Mouse (Mus musculus): Measurements from ENCODE around the gene Tmc2.

Tmc2 gene

DNA sequence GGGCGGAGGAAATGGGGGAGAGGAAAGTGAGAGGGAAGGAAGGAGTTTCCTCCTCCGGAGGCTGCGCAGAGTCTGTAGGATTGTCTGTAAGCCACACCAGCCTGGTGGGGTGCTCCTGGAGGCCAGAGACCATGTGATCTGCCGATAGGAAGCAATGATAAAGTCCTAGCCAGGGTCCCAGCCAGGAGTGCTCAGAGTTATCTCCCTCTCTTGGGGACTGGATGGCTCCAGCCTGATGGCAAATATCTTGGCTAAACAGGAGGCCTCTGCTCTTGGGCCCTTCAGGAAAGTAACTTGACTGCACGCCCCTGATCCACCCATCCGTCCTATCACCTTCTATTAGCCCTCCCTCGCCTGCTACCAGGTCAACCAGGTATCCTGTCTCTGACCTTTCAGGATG, 53.2 kb downstream of the Tmc2 start:
- no peak for DNase-seq (ENCODE audit: low read depth, low spot score)

DNA sequence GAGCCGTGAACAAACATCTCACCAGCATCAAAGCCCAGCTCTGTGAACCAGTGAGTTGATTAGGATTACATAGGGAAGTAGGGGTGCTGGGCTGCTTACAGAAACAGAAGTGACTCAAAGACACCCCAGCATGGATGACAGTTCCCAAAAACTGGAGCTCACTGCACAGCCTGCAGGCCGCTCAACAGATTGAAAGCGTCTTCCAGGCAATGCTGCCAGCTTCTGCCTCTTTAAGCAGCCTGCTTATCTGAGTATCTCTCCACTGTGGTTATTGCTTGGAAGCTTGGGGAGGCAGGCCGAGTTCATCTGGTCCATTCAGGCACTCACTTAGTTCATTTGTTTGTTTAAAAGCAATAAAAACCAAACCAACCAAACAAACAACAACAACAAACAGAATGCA, 61.8 kb downstream of the Tmc2 start:
- peak; percentile 58 for DNase-seq (ENCODE audit: low read depth, low spot score)

DNA sequence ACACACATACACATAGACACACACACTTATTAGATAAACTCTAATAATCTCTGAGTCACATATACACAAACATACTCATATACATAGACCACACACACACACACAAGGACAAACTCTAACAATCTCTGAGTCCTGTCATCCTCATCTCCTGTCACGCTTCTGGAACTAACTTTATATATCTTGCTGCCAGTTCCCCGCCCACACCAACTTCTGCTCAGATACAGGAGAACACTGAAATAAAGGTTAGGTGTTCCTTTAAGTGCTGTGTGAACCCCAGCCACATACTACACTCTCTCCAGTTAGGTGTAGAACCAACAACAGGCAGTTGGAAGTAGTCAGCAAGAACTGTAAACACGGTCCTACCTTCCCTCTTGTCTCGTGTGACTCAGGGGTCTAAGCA, 65.8 kb downstream of the Tmc2 start:
- peak; percentile 35 for DNase-seq (ENCODE audit: low read depth, low spot score)

DNA sequence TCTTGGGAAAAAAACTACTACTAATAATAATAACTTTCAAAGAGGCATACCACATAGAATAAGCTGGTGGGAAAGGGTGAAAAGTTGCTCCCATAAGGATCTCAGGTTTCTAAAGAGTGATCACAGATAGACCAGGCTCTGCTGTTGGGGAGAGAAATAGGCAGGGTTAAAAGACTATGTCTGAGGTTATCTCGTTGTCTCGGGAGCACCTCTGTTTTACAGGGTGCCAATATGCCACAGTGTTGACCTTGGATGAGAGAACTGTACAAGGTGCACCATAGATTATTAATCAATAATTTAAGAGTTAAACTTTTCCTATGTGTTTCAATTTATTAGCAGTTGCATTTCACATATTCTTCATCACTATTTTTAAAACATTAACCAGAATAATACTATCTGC, 66.9 kb downstream of the Tmc2 start:
- no peak for DNase-seq (ENCODE audit: low read depth, low spot score)

DNA sequence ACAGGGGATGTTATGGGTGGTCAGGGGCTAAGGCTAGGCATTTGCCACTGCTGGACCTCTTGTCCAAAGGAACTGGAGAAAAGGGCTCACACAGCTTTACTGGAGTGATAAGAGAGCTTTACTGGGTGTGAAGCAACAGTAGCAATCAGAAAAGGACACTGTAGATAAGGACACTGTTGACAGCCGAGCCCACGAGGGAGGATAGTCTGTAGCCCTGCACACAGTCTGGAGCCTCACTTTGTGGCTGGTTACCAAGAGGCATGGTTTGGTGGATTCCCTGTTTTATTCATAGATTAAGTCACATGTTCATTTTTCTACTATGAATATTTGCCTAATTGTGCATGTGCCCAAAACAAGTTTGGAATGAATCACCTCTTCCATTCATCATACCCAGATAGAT, 67.4 kb downstream of the Tmc2 start:
- DNase-seq (ENCODE audit: low read depth, low spot score), result no peak

DNA sequence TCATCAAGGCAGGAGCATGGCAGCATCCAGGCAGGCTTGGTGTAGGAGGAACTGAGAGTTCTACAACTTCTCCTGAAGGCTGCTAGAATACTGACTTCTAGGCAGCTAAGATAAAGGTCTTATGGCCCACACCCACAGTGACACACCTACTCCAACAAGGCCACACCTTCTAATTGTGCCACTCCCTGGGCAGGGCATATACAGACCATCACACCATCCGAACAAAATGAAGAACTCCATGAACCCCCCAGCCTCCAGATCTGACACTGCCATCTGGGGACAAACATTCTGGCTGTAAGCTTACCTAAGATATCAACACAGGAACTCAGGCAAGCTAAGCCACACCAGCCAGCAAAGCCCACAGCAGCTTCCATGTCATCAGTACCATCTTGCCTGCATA, 70.5 kb downstream of the Tmc2 start:
- no peak for DNase-seq (ENCODE audit: low read depth, low spot score)

DNA sequence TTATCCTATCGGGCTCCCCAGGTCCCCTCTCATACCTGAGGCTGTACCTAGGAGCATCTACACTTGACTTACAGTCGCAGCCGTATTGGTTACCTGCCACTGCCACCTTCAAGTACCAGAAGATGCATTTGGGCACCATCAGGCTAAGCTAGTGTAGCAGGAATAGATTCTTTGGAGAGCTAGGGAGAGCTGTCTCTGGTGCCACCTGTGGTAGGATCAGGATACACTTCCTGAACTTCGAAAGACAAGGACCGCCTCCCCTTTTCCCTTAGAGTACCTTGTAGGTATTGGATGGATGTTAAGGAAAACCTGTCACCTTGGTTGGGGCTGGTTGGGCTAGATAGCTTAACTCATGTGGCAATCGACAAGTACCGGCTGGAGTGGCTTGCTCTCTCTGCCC, 73.1 kb downstream of the Tmc2 start:
- no peak for DNase-seq (ENCODE audit: low read depth, low spot score)

DNA sequence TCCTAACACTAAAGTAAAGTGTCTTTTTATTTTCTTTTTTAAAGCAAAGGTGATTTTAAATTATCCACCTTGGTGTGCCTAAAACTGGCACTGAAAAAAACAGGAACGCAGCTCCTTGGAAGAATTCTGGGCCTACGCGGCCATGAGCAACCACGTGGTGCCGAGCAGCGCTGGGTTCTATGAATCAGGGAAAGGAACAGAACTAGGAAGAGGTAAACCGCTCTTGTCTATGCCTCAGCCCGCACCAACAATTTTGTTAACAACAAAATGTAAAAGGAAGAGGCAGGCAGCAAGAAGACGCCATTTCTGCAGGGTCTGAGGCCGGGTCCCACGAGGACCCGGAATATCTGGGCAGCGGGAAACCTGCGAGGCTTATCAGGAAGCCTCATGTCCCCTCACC, 78.7 kb downstream of the Tmc2 start:
- DNase-seq (ENCODE audit: low read depth, low spot score), result peak; percentile 64

DNA sequence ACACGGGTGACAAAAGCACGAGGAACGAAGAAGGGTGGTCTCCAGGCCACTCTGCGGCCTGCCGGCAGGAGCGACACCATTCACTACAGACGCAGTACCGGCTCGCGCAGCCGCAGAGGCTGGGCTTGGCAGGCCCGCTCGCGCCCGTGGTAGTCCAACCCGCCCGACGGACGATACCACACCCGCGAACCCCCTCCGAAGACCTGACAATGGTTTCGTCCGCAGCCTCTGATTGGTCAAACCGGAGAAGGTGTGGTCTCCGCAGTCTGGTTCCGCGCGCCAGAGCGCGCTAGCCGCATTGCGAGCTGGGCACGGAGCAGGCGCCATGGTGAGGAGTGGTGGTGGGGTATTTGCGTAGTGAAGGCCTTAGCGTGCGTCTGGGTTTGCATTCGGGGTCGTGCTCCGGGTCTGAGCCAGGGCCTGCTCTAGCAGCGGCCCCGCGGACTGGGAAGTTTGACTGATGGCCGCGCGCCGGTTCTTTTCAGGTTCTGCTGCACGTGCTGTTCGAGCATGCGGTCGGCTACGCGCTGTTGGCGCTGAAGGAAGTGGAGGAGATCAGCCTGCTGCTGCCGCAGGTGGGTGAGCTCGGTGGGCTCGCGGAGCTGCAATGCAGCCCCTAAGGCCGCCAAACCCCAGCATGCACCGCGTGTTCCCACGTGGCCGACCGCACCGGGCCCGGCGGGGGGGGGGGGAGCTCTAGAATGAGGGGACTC, 79.3 kb downstream of the Tmc2 start, which contains the start of gene Nop56:
Gene Nop56, plus strand, starts transcription at position 282 of the 713 bp plus-strand sequence.
- DNase-seq (ENCODE audit: low read depth, low spot score), result peak; percentile 100

DNA sequence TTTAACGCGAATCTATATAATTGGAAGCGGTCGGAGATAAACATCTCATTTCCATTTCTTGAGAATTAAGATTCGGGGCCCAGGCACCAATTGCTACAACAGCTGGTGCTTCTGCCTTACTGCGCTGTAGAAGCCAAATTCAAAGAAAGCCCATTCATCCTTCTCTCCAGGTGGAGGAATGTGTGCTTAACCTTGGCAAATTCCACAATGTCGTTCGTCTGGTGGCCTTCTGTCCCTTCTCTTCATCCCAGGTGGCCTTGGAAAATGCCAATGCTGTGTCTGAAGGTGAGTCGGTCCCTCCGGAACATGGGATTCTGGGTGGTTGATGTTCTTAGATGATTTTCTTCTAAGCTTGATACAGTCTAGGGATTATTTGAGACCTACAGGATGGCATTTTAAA, 79.9 kb downstream of the Tmc2 start:
- DNase-seq (ENCODE audit: low read depth, low spot score), result no peak

DNA sequence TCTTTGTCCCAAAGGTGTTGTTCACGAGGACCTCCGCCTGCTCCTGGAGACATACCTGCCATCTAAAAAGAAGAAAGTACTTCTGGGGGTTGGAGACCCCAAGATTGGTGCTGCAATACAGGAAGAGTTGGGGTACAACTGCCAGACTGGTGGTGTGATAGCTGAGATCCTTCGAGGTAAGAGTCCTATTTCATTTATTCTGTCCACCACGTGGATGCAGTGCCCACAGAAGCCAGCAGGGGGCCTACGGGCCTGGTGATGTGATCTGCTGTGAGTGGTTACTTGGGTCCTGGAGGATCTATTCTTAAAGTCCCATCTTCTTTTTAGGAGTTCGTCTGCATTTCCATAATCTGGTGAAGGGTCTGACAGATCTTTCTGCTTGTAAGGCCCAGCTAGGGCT, 80.7 kb downstream of the Tmc2 start:
- peak; percentile 50 for DNase-seq (ENCODE audit: low read depth, low spot score)

DNA sequence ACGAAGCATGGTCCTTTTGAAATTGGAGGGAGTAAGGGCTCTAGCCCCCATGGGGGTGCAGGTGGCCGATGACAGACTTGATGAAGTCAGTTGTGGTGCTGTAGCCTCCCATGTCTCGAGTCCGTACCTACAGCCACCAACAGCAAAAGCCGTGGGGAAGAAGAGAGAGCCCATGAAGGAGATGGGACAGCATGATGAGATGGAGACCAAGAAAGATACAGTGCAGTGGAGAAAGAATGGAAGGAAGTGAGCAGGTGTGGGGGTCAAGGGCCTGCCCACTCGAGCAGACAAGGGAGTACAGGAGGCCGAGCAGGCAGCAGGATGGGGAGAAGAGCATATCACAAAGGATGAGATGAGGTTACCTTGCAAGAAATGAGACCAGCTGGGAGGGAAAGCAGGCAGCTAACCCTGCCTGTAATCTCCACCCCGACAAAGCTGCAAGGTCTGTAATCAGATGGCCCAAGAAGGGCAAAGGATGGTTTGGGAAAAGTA, 84.7 kb downstream of the Tmc2 start:
- no peak for DNase-seq (ENCODE audit: low read depth, low spot score)

DNA sequence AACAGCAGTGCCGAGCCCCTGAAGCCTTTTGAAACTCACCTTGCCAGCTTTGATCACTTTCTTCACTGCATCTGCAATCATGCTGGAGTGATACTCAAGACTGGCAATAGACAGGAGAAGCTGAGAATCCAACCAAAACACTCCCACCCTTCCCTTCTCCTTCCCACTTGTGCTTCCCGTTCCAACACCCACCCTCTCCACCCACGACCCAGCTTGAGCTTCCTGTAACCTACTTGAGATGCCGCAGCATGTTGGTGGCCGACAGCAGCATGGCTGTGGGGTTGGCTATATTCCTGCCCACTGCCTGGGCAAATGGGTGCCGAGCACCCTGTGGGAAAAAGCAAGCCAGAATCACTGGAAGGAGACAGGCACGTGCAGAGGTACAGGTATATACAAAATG, 85.2 kb downstream of the Tmc2 start:
- DNase-seq (ENCODE audit: low read depth, low spot score), result peak; percentile 48

DNA sequence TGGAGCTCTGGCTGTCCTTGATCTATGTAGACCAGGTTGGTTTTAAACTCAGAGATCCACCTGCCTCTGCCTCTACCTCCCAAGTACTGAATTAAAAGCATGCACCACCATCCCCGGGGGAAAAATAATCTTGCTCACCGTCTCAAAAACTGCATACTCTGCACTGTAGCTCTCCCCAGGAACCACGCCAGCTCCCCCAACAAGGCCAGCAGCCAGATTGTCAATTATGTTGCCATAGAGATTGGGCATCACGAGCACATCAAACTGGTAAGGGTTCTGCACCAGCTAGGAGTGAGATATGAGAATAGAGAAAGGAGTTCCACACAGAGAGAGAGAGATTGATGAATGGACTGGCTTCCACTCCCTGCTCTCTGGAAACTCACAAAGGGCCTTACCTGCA, 85.8 kb downstream of the Tmc2 start:
- DNase-seq (ENCODE audit: low read depth, low spot score), result no peak

DNA sequence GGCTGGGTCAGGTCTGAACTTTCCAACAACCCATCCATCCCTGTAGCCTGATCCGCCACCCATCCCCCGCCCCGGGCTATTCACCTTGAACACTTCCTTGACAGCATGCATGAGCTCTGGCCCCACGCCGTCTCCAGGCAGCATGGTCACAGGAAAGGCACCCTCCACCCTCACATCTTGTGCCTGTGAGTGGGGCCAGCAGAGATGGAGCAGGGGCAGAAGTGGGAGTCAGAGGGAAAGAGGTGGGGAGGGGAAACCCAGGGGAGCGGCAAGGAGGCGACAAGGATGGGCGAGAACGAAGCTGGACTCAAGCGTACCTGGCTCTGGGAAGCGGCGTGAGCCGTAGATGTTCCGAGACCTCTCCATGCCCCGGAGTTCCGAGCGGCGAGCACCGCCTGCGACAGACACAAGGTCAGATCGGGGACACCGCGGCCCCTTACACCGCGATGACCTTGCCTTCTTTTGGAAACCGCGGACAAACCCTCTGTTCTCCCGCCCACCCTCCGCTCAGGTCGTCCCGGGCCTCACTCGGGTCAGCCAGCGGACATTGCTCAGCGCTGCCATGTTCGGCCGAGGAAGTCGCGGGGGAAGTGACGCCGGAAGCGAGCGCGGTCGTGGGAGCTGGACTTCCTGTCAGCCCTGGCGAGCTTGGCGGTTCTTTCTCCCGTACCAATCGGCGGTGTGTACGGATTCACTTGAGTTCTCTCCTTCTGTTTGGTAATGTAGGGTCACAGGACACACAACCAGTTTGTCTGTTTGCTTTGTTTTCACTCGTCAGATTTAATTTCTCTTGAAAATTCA, 89.1 kb downstream of the Tmc2 start, which contains the start of gene Idh3b:
Gene Idh3b, minus strand, starts transcription at position 694 of the 801 bp plus-strand sequence.
- peak; percentile 97 for DNase-seq (ENCODE audit: low read depth, low spot score)

DNA sequence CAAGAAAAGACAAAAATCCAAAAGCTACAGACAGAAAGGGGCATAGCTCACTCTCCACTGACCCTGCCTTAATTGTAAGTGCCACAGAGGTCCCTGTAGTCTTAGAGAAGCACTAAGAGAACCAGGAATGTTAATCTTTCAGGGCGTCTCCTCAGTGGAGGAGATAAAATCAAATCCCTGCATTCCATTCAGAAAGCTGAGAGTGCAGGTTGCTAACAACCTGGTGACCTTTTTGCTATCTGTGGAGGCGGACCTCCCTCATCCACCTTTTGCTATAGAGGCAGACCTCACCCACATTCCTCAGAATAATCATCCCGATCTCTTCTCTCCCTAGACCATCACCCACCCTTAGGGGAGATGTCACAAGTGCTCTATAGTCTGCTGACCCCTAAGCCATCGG, 94.1 kb downstream of the Tmc2 start:
- DNase-seq (ENCODE audit: low read depth, low spot score), result no peak

DNA sequence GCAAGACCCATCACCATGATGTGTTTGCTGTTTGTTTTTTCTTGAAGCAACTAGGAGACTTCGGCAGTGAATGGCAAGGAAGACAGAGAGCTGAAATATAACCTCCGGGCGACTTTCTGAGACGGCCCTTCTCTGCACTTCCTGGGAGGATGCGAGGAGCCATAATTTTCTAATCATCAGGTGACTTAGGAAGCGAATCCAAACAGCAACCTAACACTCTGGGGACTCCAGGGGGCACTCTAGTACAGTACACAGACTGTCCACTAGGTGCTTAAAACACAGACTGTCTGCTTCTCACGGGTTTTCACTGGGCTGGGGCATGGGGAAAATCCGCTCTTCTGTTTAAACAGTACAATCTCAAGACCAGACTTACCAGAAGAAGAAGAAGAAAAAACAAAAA, 96.4 kb downstream of the Tmc2 start:
- DNase-seq (ENCODE audit: low read depth, low spot score), result peak; percentile 93

DNA sequence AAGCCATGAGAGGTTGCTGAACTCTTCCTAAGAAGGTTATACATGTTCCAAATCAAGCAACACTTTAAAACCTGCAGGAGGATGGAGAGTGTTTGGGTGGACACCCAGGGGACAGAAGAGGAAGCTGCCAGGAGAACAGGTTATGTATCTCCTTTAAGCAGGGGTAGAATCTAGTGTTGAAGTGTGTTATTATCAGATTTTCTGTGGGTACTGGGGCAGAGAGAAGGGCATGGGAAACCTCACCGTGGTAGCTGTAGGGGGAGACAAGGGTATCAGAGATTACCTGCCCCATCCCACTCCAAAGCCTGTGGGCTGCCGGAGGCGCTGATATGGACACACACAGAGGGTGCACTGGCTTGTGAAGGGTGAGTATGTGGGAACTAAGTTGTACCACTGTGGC, 98.0 kb downstream of the Tmc2 start:
- DNase-seq (ENCODE audit: low read depth, low spot score), result no peak

DNA sequence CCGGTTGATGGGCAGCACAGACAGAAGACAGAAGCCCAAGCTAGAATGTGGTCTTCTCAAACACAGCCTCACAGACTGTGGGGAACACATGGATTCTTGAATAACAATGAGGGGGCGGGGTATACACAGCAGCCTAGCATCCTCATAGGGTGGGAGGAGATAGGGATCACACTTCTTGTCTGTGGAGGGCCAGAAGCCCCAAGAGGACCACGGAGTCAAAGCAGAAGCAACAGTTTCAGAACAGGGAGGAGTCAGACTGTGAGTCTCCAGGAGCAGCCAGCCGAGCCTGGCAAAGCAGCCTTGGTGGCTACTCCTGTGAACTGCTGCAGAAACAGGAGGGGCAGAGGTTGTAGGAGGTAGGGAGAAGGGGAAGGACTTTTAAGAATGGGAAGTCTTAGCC, 98.5 kb downstream of the Tmc2 start:
- peak; percentile 31 for DNase-seq (ENCODE audit: low read depth, low spot score)

DNA sequence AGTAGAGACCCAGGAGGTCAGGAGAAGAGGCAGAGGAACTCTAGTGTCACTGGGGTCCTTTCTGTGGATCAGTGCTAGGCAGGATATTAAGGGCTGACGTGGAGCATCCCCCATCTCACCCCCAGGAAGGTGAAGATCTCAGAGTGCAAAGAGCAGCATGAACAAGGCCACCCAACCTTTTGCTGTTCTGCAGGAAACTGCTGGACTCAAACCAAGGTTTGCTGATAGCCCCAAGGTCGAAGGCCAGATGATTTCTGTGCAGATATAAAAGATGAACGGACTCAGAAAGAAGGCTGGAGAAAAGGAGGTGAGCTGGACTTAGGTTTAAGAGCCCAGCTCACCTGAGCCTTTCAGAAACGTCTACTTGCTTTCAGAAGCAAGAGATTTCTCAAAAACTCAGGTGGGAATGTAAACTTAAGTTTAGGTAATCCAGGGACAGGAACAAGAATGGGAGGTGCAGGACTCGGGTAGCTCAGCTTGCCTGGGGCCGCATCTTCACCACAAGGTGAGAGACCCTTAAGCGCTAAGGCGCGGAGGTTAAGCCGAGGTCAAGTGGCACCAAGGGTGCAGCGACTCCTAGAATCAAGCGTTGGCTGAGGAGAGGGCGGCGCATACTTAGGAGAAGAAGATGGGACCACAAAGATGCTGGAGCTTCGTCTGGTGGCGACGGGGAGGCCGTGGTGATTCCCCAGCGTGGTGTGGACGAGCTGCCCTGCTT, 99.4 kb downstream of the Tmc2 start:
- DNase-seq (ENCODE audit: low read depth, low spot score), result no peak

DNA sequence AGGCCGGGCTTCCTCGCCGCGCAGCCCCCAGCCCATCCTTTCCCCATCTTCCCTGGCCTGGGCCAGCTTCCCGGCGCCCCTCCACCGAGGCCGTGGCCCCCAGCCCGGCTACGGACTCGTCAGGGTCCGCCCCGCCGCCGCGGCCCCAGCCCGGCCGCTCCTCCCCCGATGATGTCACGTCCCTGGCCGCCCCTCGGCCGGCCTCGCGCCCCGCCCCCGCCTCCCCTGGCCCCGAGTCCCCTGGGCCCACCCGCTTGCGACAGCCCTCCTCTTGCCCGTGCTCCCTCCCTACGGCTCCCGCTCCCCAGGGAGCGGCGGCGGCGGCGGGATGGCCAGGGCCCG, 99.9 kb downstream of the Tmc2 start, which contains the start of gene Ebf4:
Gene Ebf4, plus strand, starts transcription at position 234 of the 342 bp plus-strand sequence.
- DNase-seq (ENCODE audit: low read depth, low spot score), result peak; percentile 35

Measured in brain, adult 2 months (tissue).